Mouse (Mus musculus): ENCODE data around the gene Ppl. TPM values are rescaled to one million over a fixed set of nuclear protein-coding genes. Genes with fewer than 3 reads are reported as not detected.
A peak's percentile ranks its signal among the peaks of the same experiment; 100 is the strongest.

The Ppl gene
- total RNA-seq, 2 experiments from 2014 or later: 3.3 to 3.9 TPM

DNA sequence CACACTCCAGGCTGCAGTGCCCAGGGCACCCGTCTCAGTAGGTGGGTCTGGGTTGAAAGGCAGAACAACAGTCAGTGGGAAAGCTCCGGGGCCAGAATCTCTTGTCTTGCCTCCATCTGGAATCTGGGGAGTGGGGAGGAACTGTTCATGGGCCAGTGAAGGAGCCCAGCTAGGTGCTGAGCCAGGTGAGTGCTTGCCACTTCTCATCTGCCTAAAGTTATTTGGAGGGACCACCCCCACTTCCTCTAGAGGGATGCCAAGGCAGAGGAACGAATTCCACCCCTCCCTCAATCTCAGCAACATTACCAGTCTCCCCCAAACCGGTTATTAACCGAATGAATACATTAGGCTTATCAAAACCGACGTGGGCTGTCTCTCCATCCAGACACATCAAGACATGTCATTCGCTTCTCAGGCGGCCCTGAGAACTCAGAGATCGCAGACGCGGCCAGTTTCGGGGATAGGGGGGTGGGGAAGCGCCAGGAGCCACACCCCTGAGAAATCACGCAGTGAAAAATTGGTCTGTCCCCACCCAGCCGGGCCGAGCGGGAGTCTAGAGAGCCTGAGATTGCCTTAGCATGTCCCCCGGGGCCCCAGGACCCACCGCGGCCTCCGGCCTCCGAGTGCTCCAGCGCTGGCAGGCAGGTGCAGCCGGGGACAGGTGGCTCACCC lies 834 bp downstream of the Ppl start:
- intact Hi-C loops (cut with DNase I): no loop called here
- no peak for DNase-seq

- intact Hi-C loops (cut with DNase I): no loop called here
- DNase-seq: peak; percentile 76 to 83
Observed at GRCm38 (mm10) chr16:5130766-5131165, 1.5 kb downstream of the Ppl start.

DNA sequence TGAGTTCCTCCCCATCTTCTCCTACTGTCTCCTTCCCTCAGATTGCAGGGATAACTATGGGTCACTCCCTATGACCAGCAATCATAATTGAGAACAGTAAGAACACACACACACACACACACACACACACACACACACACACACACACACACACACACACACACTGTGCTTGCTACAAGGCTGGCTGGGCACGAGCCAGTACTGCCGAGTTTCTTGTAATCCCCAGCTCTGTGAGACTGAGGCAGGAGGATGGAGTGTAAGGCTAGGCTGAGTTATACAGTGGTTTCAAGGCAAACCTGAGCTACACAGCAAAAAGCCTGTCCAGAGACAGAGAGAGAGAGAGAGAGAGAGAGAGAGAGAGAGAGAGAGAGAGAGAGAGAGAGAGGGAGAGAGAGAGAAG lies 2.0 kb downstream of the Ppl start:
- DNase-seq: no peak
- intact Hi-C loops (cut with DNase I): no loop called here

- no peak for DNase-seq
- intact Hi-C loops (cut with DNase I): no loop called here
Observed at GRCm38 (mm10) chr16:5123476-5123875, 8.7 kb downstream of the Ppl start.

- DNase-seq: no peak
- intact Hi-C loops (cut with DNase I): no loop called here
Observed at GRCm38 (mm10) chr16:5119845-5120244, 12.4 kb downstream of the Ppl start.

DNA sequence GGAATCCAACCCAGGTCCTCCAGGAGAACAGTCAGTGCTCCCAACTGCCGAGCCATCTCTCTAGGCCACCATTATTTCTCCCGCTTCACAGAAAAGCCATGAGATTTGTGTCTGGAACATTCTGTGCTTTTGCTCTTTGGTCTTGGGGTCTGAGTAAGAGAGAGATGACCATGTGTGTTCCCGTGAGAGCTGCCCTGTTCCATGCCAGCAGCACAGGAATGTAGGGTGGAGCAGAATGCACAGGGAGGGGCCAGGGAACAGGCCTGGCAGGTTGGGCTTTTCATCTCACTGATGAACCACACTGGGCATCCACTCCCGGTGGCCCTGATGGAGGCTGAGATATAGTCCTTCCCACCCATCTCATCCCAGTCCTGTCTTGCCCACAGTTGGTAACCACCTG lies 12.8 kb downstream of the Ppl start:
- DNase-seq: no peak
- intact Hi-C loops (cut with DNase I): no loop called here

GRCm38 (mm10) chr16:5113582-5113981 lies 18.6 kb downstream of the Ppl start:
- intact Hi-C loops (cut with DNase I): no loop called here
- DNase-seq: no peak

GRCm38 (mm10) chr16:5113002-5113550 lies 19.1 kb downstream of the Ppl start:
- intact Hi-C loops (cut with DNase I): no loop called here
- no peak for DNase-seq

- DNase-seq: no peak
- intact Hi-C loops (cut with DNase I): no loop called here
Observed at GRCm38 (mm10) chr16:5111021-5111420, 21.2 kb downstream of the Ppl start.

- intact Hi-C loops (cut with DNase I): no loop called here
- DNase-seq: no peak
Observed at GRCm38 (mm10) chr16:5109877-5110276, 22.3 kb downstream of the Ppl start.

- DNase-seq: no peak
- intact Hi-C loops (cut with DNase I): no loop called here
Observed at GRCm38 (mm10) chr16:5101000-5101399, 31.2 kb downstream of the Ppl start.

- no peak for DNase-seq
- intact Hi-C loops (cut with DNase I): no loop called here
Observed at GRCm38 (mm10) chr16:5096504-5096903, 35.7 kb downstream of the Ppl start.

- intact Hi-C loops (cut with DNase I): no loop called here
- DNase-seq: no peak
Observed at GRCm38 (mm10) chr16:5093285-5093684, 38.9 kb downstream of the Ppl start.

DNA sequence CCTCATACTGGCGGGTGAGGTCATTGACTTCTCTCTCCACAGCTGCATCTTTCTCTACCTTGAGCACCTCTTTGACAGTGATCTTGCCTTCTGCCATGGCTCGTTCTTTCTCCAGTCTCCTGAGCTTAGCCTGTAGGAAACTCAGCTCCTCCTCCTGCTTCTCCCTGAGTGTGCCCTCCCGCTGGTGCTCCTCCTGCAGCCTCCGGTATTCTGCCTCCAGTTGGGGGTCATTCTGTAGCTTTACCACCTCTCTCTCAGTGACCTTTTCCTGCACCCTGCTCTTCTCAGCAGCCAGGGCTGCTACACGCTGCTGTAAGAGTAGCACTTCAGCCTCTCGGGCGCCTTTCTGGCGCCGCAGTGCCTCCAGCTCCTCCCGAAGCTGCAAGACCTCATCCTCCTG lies 43.2 kb downstream of the Ppl start:
- intact Hi-C loops (cut with DNase I): no loop called here
- no peak for DNase-seq

GRCm38 (mm10) chr16:5086179-5086578 lies 46.0 kb downstream of the Ppl start:
- DNase-seq: no peak
- intact Hi-C loops (cut with DNase I): no loop called here

DNA sequence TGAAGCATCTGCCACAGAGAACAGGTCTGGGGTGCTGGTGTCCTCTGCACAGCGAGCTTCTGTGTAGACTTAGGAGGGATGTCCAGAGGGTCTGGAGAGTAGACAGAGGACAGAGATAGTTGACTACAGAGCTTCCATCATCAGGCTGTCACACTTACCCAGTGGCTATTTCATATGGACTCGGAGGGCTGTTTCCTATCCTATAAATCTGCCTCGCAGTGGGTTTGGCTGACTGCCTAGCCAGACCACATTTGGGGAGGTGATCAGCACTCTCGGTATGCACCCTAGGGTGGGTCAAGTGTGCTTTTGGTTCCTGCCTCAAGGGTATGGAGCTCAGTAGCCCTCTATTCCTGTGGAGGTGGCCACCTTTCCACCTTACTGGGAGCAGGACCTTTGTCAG lies 47.0 kb downstream of the Ppl start:
- no peak for DNase-seq

DNA sequence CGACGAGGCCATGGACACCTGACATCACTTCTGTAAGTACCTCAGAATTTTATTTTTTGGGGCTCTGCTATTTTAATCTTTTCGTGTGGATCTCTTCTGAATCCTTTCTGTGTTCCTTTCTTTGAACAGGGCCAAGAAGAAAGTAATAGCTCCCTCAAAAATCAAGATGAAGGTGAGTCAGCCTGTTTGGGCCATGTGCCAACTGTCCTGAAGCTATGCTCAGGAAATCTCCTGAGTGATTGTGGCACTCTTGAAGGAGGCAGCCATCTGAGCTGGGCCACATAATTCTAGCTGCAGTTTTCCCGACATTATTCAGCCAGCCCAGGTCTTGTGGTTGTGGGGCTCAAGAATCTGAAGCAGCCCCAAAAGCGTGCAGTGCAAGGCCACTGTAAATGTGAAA lies 57.9 kb downstream of the Ppl start:
- intact Hi-C loops (cut with DNase I): loop anchor here (5.0 kb wide), 1 partner anchor 68 kb away; no protein-coding TSS in a partner anchor
- DNase-seq: no peak

More for the DNA sequence above, 47.0 kb downstream of the Ppl start:
- intact Hi-C loops (cut with DNase I): no loop called here

DNA sequence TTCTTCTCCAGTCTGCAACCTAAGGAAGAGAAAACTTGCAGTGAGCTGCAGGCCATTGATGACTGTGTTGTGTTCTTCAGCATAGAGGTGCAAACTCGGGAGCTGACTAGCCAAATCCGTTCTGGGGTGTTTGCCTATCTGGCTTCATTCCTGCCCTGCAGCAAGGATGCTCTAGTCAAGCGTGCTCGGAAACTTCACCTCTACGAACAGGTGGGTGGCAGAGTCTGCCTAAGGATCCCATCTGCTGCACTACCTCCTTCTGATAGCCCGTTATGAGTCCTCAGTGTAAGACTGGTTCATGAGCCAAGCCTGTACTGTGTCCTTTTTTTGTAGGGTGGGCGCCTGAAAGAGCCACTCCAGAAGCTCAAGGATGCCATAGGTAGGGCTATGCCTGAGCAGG lies 60.2 kb downstream of the Ppl start:
- no peak for DNase-seq

GRCm38 (mm10) chr16:5070321-5070720 lies 61.9 kb downstream of the Ppl start:
- intact Hi-C loops (cut with DNase I): loop anchor here (5.0 kb wide), 1 partner anchor 72 kb away; no protein-coding TSS in a partner anchor
- peak; percentile 16 to 26 for DNase-seq

More for the DNA sequence above, 60.2 kb downstream of the Ppl start:
- intact Hi-C loops (cut with DNase I): loop anchor here (5.0 kb wide), 1 partner anchor 70 kb away; no protein-coding TSS in a partner anchor

- DNase-seq: no peak
- intact Hi-C loops (cut with DNase I): no loop called here
Observed at GRCm38 (mm10) chr16:5063472-5063871, 68.7 kb downstream of the Ppl start.

GRCm38 (mm10) chr16:5058114-5058513 lies 74.1 kb downstream of the Ppl start:
- intact Hi-C loops (cut with DNase I): loop anchor here (5.0 kb wide), 1 partner anchor 139 kb away; no protein-coding TSS in a partner anchor
- DNase-seq: no peak
